Mouse (Mus musculus) hindbrain, postnatal 0 days (tissue): ENCODE data around the gene Crb3. TPM values are rescaled to one million over a fixed set of nuclear protein-coding genes. Genes with fewer than 3 reads are reported as not detected.
"Not testable (repeated sequence)": the region's sequence is repeated elsewhere in the genome, so short reads cannot be mapped to it uniquely, and the experiment has no call there.

Source experiments
- ATAC-seq: fragments of 200-750 bp; cut with Nextera tagmentation; 2 replicates; pipeline ENCODE4 v1.8.0; 2017; ENCODE audit warnings: mild to moderate bottlenecking, moderate TSS enrichment, moderate library complexity
- DNase-seq: peaks from one replicate; pipeline ENCODE4 v3.0.0-alpha.2; 2015; ENCODE audit warnings: low spot score
- H3K27ac ChIP-seq: fragments of 300-500 bp; sonication (generic); 2 replicates; pipeline ENCODE4 v1.5.1; 2014; ENCODE audit warnings: mild to moderate bottlenecking
- H3K27me3 ChIP-seq: fragments of 300-500 bp; sonication (generic); 2 replicates; pipeline ENCODE4 v1.6.1; 2014; ENCODE audit warnings: low read length, mixed read lengths; ENCODE audit not compliant: insufficient read depth
- H3K36me3 ChIP-seq: fragments of 300-500 bp; sonication (generic); 2 replicates; pipeline ENCODE4 v1.6.1; 2014; ENCODE audit warnings: low read length, mixed read lengths; ENCODE audit not compliant: insufficient read depth
- H3K4me1 ChIP-seq: fragments of 300-500 bp; sonication (generic); 2 replicates; pipeline ENCODE4 v1.6.1; 2014; ENCODE audit warnings: antibody characterized with exemption, low read length, mixed read lengths; ENCODE audit not compliant: insufficient read depth
- H3K4me2 ChIP-seq: fragments of 300-500 bp; sonication (generic); 2 replicates; pipeline ENCODE4 v1.6.1; 2014; ENCODE audit warnings: low read depth, mild to moderate bottlenecking, low read length, moderate library complexity, mixed read lengths
- H3K4me3 ChIP-seq: fragments of 300-500 bp; sonication (generic); 2 replicates; pipeline ENCODE4 v1.5.1; 2014; ENCODE audit warnings: low read length
- H3K9ac ChIP-seq: fragments of 300-500 bp; sonication (generic); replicated peaks from 2 replicates; pipeline ENCODE4 v1.6.1; 2014; ENCODE audit warnings: mild to moderate bottlenecking, low read length, moderate library complexity, mixed read lengths
- H3K9me3 ChIP-seq: fragments of 300-500 bp; sonication (generic); 2 replicates; pipeline ENCODE4 v1.6.1; 2016; ENCODE audit warnings: low read length, mixed read lengths
- CTCF ChIP-seq: IDR thresholded peaks from 2 replicates; pipeline ENCODE4 v1.5.1; 2016; ENCODE audit warnings: antibody characterized with exemption, control low read depth, low read depth
- WGBS: fragments of 180-500 bp; shearing (Covaris S2); extraction: QIAGEN DNeasy Blood & Tissue Kit; methylation state at CpG from one replicate; pipeline ENCODE4 v1.1.7; 2014; 5-methylcytosine and 5-hydroxymethylcytosine counted together
- polyA plus RNA-seq: library from polyadenylated mRNA; unstranded; fragments of >200 nt; fragmentation: Nextera tagmentation; extraction: Ambion mirVana; gene quantifications from 2 replicates; pipeline ENCODE4 v1.2.1, GENCODE M21; 2015
- total RNA-seq: library from RNA; depleted of rRNA; stranded (reverse); fragments of >200 nt; gene quantifications from 2 replicates; pipeline ENCODE4 v1.2.3, GENCODE M21; 2014

The Crb3 gene
- total and polyA plus RNA-seq, 2 experiments from 2014 or later: 6.0 to 7.1 TPM

- no peak for DNase-seq
These were observed 17.4 kb upstream of the Crb3 start, which contains the start of gene Slc25a41 for GRCm38 (mm10) chr17:57041554-57041953. TSS of gene Slc25a41 (minus strand) at chr17:57041654.

DNA sequence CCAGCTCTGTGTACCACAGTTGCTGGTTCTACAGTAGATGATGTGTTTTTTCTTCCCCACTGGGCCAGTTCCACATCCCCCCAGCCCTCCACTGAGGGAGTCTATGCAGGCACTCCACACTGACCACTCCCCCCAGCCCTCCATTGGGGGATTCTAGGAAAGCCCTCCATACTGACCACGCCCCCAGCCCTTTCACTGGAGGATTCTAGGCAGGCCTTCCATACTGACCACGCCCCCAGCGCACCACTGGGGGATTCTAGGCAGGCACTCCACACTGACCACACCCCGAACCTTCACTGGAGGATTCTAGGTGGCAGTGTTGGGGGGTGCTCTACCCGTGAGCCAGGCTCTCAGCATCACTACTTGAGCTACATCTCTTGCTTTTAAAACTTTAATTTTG, 11.5 kb upstream of the Crb3 start:
- Histone ChIP-seq H3K27ac (no peak overlapping the region), H3K36me3 (peaks cover 23% of the 10 kb centered on the region), H3K4me1 (no peaks in the 10 kb centered on the region), H3K9ac (no peak overlapping the region), H3K4me2 (no peak overlapping the region), H3K9me3 (no peaks in the 10 kb centered on the region), H3K27me3 (no peaks in the 10 kb centered on the region), H3K4me3 (no peak overlapping the region)
- ATAC-seq (peak; percentile 17; the same call in 1 of the 2 replicates), DNase-seq (no peak)
- TF ChIP-seq CTCF: no peak
- 50% methylated on average over 5 of the region's 5 CpGs for WGBS

More at GRCm38 (mm10) chr17:57041554-57041953, 17.4 kb upstream of the Crb3 start, which contains the start of gene Slc25a41:
- H3K27ac ChIP-seq: no peak within 1 kb of the TSS
- WGBS: 73% methylated on average over 8 of the region's 8 CpGs
- no peak for ATAC-seq
- H3K36me3 ChIP-seq: peaks cover 9% of the 10 kb centered on the region; the same call in 1 of the 2 replicates
- H3K4me1 ChIP-seq: no peaks in the 10 kb centered on the region
- H3K27me3 ChIP-seq: 0 out of 2 replicates have a peak, but pooled peaks cover 4% of the 10 kb centered on the region
- no peaks in the 10 kb centered on the region for H3K9me3 ChIP-seq
- no peak within 1 kb of the TSS for H3K4me3 ChIP-seq
- no peak for TF ChIP-seq CTCF
- H3K9ac ChIP-seq: no peak within 1 kb of the TSS
- no peak within 1 kb of the TSS for H3K4me2 ChIP-seq

DNA sequence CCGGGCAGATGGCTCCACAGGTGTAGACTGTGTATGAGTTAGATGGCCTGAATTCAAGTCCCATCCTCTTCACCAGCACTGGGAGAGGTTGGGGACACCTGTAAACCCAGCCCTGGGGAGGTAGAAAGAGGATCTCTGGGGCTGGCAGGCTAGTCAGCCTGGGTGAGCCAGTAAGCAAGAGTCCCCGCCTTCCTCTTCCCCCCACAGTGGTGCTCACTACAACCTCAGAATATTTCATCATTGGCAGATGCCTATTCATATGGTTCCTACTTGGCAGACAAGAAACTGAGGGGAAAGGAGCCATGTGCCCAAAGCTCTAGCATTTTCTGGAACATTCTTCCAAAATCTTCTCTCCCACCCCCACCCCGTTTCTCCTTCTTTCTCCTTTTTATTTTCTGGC, 10.1 kb upstream of the Crb3 start:
- no peak overlapping the region for H3K9ac ChIP-seq
- DNase-seq (no peak), ATAC-seq (no peak)
- H3K36me3 ChIP-seq: peaks cover 36% of the 10 kb centered on the region
- 93% methylated on average over 3 of the region's 3 CpGs for WGBS
- no peak for TF ChIP-seq CTCF
- H3K4me2 ChIP-seq: no peak overlapping the region
- no peaks in the 10 kb centered on the region for H3K4me1 ChIP-seq
- no peaks in the 10 kb centered on the region for H3K9me3 ChIP-seq
- no peaks in the 10 kb centered on the region for H3K27me3 ChIP-seq
- no peak overlapping the region for H3K27ac ChIP-seq
- H3K4me3 ChIP-seq: no peak overlapping the region

DNA sequence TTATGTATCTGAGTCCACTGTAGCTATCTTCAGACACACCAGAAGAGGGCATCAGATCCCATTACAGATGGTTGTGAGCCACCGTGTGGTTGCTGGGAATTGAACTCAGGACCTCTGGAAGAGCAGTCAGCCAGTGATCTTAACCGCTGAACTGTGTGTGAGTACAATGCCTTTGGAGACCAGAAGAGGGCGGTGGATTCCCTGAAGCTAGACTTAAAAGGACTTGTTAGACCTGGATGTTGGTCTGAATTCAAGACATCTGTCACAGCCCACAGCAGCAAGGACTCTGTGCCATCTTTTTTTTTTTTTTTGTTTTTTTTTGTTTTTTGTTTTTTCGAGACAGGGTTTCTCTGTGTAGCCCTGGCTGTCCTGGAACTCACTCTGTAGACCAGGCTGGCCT, 7.2 kb upstream of the Crb3 start:
- WGBS: 88% methylated on average over 4 of the region's 4 CpGs
- ATAC-seq, H3K4me3 ChIP-seq, H3K9ac ChIP-seq, H3K27me3 ChIP-seq, H3K9me3 ChIP-seq, H3K4me1 ChIP-seq, H3K4me2 ChIP-seq, H3K27ac ChIP-seq: not testable (repeated sequence)
- TF ChIP-seq CTCF: peak; percentile 41; the same call in 1 of the 2 replicates
- peak; percentile 25 for DNase-seq
- H3K36me3 ChIP-seq: peaks cover 37% of the 10 kb centered on the region

DNA sequence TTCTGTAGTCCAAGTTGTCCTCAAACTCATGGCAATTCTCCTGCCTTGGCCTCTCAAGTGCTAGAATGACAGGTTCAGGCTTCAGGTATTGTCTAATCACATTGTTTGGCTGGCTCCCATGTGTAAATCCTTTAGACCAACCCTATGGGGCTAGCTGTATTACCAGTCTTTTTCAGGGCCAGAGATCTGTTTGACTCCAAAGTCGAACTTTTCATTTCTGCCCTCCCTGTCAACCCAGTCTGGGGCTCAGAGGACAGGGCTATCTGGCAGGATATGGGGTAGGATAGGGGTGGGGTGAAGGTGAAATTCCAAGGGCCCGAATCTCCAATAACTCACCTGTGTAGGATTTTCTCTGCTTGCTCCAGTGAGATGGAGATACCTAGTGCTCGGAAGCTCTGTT, 2.7 kb upstream of the Crb3 start:
- Histone ChIP-seq H3K4me1 (0 out of 2 replicates have a peak, but pooled peaks cover 3% of the 10 kb centered on the region), H3K9ac (no peak overlapping the region), H3K4me3 (no peak overlapping the region), H3K27me3 (no peaks in the 10 kb centered on the region), H3K27ac (no peak overlapping the region), H3K36me3 (peaks cover 25% of the 10 kb centered on the region; the same call in 1 of the 2 replicates), H3K9me3 (no peaks in the 10 kb centered on the region), H3K4me2 (no peak overlapping the region)
- DNase-seq (no peak), ATAC-seq (no peak)
- no peak for TF ChIP-seq CTCF
- 85% methylated on average over 3 of the region's 3 CpGs for WGBS

- 3% methylated on average over 42 of the region's 45 CpGs for WGBS
- Histone ChIP-seq H3K4me1 (peaks cover 8% of the 10 kb centered on the region; the same call in 1 of the 2 replicates), H3K36me3 (peaks cover 7% of the 10 kb centered on the region; the same call in 1 of the 2 replicates), H3K27me3 (peaks cover 12% of the 10 kb centered on the region), H3K9ac (peak within 1 kb of the TSS; percentile 85), H3K4me3 (peak within 1 kb of the TSS; percentile 91), H3K4me2 (peak within 1 kb of the TSS; percentile 66), H3K9me3 (no peaks in the 10 kb centered on the region), H3K27ac (peak within 1 kb of the TSS; percentile 87)
- ATAC-seq: peak; percentile 76
- DNase-seq: peak; percentile 93
- TF ChIP-seq CTCF: no peak
These were observed 627 bp downstream of the Crb3 start, which contains the start of gene Slc25a23 for GRCm38 (mm10) chr17:57059486-57059977. TSS of gene Slc25a23 (minus strand) at chr17:57059863.

DNA sequence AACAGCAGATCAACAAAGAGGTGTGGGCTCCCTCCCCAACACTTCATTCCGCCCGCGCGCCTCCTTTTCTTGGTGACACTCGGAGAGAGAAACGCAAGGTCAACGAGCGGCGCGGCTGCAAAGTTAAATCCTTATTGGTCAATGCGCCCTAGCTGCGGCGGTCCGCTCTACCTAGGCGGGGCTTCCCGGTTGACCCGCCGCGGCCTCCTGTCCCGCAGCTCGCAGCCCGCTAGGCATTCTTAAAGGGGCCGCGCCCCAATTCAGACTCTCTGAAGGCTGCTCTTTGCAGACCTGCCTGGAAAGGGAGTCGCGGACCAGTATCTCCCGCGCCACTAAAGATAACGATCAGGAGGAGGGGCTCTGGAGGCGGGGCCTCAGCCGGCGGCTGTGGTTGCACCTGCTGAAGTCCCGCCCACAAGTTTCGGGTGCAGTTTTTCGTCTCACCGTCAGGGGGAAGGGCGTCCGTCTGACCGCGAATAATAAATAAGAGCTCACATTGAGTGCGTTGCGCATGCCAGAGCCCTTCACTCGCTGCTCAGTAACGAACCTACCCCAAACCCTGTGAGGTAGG, 1.4 kb downstream of the Crb3 start:
- H3K4me3 ChIP-seq: peak overlapping the region; percentile 91
- peaks cover 7% of the 10 kb centered on the region; the same call in 1 of the 2 replicates for H3K36me3 ChIP-seq
- peaks cover 12% of the 10 kb centered on the region for H3K27me3 ChIP-seq
- H3K27ac ChIP-seq: peak overlapping the region; percentile 87
- peak; percentile 99 for DNase-seq
- H3K9ac ChIP-seq: peak overlapping the region; percentile 85; the same call in 1 of the 2 replicates
- no peaks in the 10 kb centered on the region for H3K9me3 ChIP-seq
- WGBS: under 1% methylated on average over 44 of the region's 44 CpGs
- peak; percentile 94 for ATAC-seq
- peak; percentile 84 for TF ChIP-seq CTCF
- H3K4me1 ChIP-seq: peaks cover 8% of the 10 kb centered on the region; the same call in 1 of the 2 replicates
- peak overlapping the region; percentile 66 for H3K4me2 ChIP-seq
